Mouse (Mus musculus): ENCODE measurements at regions not wholly inside any gene's neighbourhood (a gene's known extent, or its start where the extent isn't known, plus 50 kb on each side); places are given as distances from the start of the nearest gene placed in this dataset.

- ATAC-seq (ENCODE audit: low read depth) = no peak
- Histone ChIP-seq H3K27me3 (no peaks in the 10 kb centered on the region), H3K27ac (replicated peaks) (no peak overlapping the region), H3K4me1 (replicated peaks) (no peaks in the 10 kb centered on the region), H3K9ac (no peak overlapping the region), H3K9me3 (no peaks in the 10 kb centered on the region), H3K4me3 (no peak overlapping the region), H3K36me3 (no peaks in the 10 kb centered on the region), H3K4me2 (no peak overlapping the region)
- WGBS = 93% methylated on average over 1 of the region's 1 CpGs
These were observed 104.4 kb upstream of the Glra1 start for GRCm38 (mm10) chr11:55712350-55712749.

- H3K36me3 ChIP-seq = no peaks in the 10 kb centered on the region
- H3K4me2 ChIP-seq = no peak overlapping the region
- no peak overlapping the region for H3K27ac ChIP-seq (replicated peaks)
- H3K9me3 ChIP-seq = no peaks in the 10 kb centered on the region
- no peak overlapping the region for H3K9ac ChIP-seq
- 58% methylated on average over 5 of the region's 5 CpGs for WGBS
- H3K27me3 ChIP-seq = no peaks in the 10 kb centered on the region
- no peaks in the 10 kb centered on the region for H3K4me1 ChIP-seq (replicated peaks)
- ATAC-seq (ENCODE audit: low read depth) = no peak
- no peak overlapping the region for H3K4me3 ChIP-seq
These were observed 99.5 kb upstream of the Glra1 start for GRCm38 (mm10) chr11:55707467-55707866.

- Histone ChIP-seq H3K9me3 (no peaks in the 10 kb centered on the region), H3K27ac (replicated peaks) (no peak overlapping the region), H3K27me3 (no peaks in the 10 kb centered on the region), H3K4me3 (no peak overlapping the region), H3K9ac (no peak overlapping the region), H3K4me1 (replicated peaks) (no peaks in the 10 kb centered on the region), H3K4me2 (no peak overlapping the region), H3K36me3 (no peaks in the 10 kb centered on the region)
- no peak for ATAC-seq (ENCODE audit: low read depth)
- 81% methylated on average over 2 of the region's 2 CpGs for WGBS
These were observed 93.9 kb upstream of the Glra1 start for GRCm38 (mm10) chr11:55701921-55702320.

GRCm38 (mm10) chr11:55685031-55685519 lies 77.1 kb upstream of the Glra1 start:
- H3K4me2 ChIP-seq = no peak overlapping the region
- no peaks in the 10 kb centered on the region for H3K36me3 ChIP-seq
- H3K4me3 ChIP-seq = no peak overlapping the region
- no peak overlapping the region for H3K9ac ChIP-seq
- H3K4me1 ChIP-seq (replicated peaks) = peaks cover 53% of the 10 kb centered on the region
- 10% methylated on average over 3 of the region's 3 CpGs for WGBS
- peak; percentile 88 for ATAC-seq (ENCODE audit: low read depth)
- H3K9me3 ChIP-seq = no peaks in the 10 kb centered on the region
- no peaks in the 10 kb centered on the region for H3K27me3 ChIP-seq
- H3K27ac ChIP-seq (replicated peaks) = 0 out of 2 replicates have a peak overlapping the region, but pooled peaks have one; percentile 6

GRCm38 (mm10) chr11:55682351-55682961 lies 74.5 kb upstream of the Glra1 start:
- Histone ChIP-seq H3K9ac (no peak overlapping the region), H3K36me3 (no peaks in the 10 kb centered on the region), H3K4me3 (no peak overlapping the region), H3K27ac (replicated peaks) (no peak overlapping the region), H3K4me1 (replicated peaks) (peaks cover 53% of the 10 kb centered on the region), H3K9me3 (no peaks in the 10 kb centered on the region), H3K4me2 (no peak overlapping the region), H3K27me3 (no peaks in the 10 kb centered on the region)
- WGBS = 14% methylated on average over 10 of the region's 10 CpGs
- ATAC-seq (ENCODE audit: low read depth) = no peak

GRCm38 (mm10) chr11:55681226-55681980 lies 73.4 kb upstream of the Glra1 start:
- Histone ChIP-seq H3K9me3 (no peaks in the 10 kb centered on the region), H3K27ac (replicated peaks) (peak overlapping the region; percentile 49), H3K4me3 (peak overlapping the region; percentile 21), H3K4me2 (peak overlapping the region; percentile 50), H3K9ac (peak overlapping the region; percentile 47; the same call in 1 of the 2 replicates), H3K4me1 (replicated peaks) (peaks cover 53% of the 10 kb centered on the region), H3K27me3 (no peaks in the 10 kb centered on the region), H3K36me3 (no peaks in the 10 kb centered on the region)
- WGBS = 31% methylated on average over 21 of the region's 21 CpGs
- ATAC-seq (ENCODE audit: low read depth) = peak; percentile 68

GRCm38 (mm10) chr11:55663108-55663507 lies 55.1 kb upstream of the Glra1 start:
- Histone ChIP-seq H3K27me3 (no peaks in the 10 kb centered on the region), H3K27ac (replicated peaks) (no peak overlapping the region), H3K36me3 (no peaks in the 10 kb centered on the region), H3K4me3 (no peak overlapping the region), H3K9ac (no peak overlapping the region), H3K9me3 (no peaks in the 10 kb centered on the region), H3K4me2 (no peak overlapping the region), H3K4me1 (replicated peaks) (no peaks in the 10 kb centered on the region)
- no peak for ATAC-seq (ENCODE audit: low read depth)
- 86% methylated on average over 4 of the region's 4 CpGs for WGBS

- Histone ChIP-seq H3K27ac (replicated peaks) (no peak overlapping the region), H3K4me3 (no peak overlapping the region), H3K9me3 (no peaks in the 10 kb centered on the region), H3K4me2 (no peak overlapping the region), H3K9ac (no peak overlapping the region), H3K4me1 (replicated peaks) (no peaks in the 10 kb centered on the region), H3K27me3 (no peaks in the 10 kb centered on the region), H3K36me3 (no peaks in the 10 kb centered on the region)
- no peak for ATAC-seq (ENCODE audit: low read depth)
- 75% methylated on average over 3 of the region's 3 CpGs for WGBS
These were observed 54.3 kb upstream of the Glra1 start for GRCm38 (mm10) chr11:55662283-55662682.
